Mouse (Mus musculus) stomach, postnatal 0 days (tissue): ENCODE data around the gene Ulk4.

ENCODE experiments used
- CTCF ChIP-seq: IDR thresholded peaks from 2 replicates; pipeline ENCODE4 v1.5.1; 2016; ENCODE audit warnings: antibody characterized with exemption, low read depth, mild to moderate bottlenecking, moderate library complexity
- EP300 ChIP-seq: optimal IDR thresholded peaks from 2 replicates; pipeline ENCODE3; 2016; ENCODE audit warnings: antibody characterized with exemption

- TF ChIP-seq CTCF (no peak), EP300 (no peak)
These were observed 91.2 kb downstream of the Ulk4 start for GRCm38 (mm10) chr9:121185796-121186195.
